Mouse (Mus musculus) common myeloid progenitor, adult 5-6 weeks (primary cell): ENCODE results near the gene Rara. TPM values are rescaled to one million over a fixed set of nuclear protein-coding genes. Genes with fewer than 3 reads are reported as not detected.
A peak's percentile ranks its signal among the peaks of the same experiment; 100 is the strongest.

Experiments used
- ATAC-seq: replicated peaks from 2 replicates; pipeline ENCODE4 v1.8.0; 2016; ENCODE audit warnings: low read depth, mild to moderate bottlenecking, moderate TSS enrichment, inconsistent platforms; ENCODE audit not compliant: poor library complexity, severe bottlenecking
- total RNA-seq: library from RNA; stranded (forward); fragments of 200-1000, 187-1606 nt; gene quantifications from 2 replicates; pipeline ENCODE4 v1.2.3, GENCODE M21; 2017

Rara gene
- total RNA-seq, 1 experiment from 2014 or later = 5.6 TPM

DNA sequence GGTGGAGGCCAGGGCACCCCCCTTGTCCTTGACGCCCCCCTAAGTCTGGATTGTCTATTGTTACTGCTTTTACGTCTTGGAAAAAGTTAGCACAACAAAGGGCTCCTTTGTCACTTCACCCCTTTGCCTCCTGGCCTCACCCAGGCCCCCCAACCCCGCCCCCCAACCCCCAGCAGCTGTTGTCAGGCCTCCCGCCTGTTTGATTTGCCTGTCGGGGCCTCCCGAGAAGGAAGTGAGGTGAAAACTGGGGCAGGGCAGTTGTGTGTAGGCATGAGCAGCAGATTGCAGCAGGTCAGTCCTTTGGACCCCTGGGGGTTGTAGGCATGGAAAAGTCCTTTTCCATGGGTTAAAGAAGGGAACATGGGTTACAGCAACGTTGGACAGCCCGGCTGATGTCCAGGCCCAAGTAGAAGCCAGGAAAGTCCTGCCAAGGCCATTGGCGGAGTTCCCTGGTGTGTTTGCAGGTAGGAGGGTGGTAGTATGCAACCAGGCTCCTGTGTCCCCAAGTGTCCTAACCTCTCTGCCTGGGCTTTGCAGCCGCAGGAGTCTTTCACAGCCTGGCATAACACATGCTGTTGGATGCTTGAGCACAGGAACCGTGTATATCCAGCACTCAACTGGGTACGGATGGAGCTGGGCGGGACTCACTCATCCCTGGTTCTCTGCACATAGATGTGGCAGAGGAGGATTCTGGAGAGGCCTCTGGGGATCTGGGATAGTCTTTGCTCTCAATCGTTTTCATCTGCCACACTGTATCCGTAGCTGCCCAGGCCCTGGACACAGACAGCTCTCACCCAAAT is 37.2 kb downstream of the Rara start:
- no peak for ATAC-seq

DNA sequence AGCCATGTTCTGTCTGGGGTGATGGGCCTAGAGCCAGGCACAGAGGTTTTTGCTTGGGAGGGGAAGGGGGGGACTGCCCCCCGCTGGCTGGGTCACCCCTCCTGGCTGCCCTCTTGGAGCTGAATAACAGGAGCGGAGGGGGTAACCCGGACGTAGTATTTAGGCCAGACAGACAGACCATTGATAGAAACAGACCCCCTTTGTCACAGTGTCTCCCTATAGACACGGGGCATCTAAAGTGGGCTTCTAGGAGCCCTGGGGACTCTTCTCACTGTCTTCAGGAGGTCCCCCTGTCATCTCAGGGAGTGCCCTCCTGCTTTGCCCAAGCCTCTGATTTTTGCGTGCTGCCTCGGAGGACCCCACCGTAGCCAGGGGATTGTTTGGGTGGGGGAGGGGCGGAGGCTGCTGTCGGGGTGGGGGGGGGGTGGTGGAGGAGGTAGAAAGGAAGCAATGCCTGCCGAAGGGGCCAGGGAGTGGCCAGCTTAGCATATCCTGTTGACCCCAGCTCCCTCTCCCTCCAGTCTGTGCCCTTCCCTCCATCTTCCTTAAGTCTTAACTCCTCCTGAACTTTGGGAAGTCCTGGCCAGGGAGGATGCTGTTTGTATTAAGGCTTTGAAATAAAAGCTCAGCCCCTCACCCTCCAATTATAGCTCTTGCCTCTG is 37.9 kb downstream of the Rara start:
- no peak for ATAC-seq

DNA sequence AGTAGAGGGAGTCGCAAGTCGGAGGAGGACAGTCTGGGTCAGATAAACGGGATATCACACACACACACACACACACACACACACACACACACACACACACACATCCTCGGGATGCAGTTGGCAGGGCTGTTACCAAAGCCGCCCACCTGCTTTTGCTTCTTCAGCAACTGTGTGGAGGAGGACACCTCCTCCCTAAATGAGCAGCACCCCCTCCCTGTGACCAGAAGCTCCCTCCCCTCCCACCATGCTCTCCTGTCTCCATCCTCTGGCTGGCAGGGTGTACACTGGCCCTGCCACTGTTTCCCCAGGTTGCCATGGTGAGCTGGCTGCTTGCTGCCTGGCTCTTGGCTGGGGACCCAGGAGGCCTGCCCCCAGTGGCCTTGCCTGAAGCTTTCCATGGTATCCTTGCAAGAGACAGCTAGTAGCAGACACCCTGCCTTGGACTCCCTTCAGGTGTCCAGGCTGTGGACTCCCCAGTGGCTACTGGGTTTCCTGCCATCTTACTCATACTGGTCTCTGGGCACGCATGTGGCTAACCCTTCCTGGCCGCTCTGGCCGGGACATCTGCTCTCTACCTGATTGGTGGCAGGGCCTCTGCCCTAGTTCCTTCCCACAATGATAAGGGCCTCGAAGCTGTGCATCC is 39.0 kb downstream of the Rara start:
- ATAC-seq = no peak

DNA sequence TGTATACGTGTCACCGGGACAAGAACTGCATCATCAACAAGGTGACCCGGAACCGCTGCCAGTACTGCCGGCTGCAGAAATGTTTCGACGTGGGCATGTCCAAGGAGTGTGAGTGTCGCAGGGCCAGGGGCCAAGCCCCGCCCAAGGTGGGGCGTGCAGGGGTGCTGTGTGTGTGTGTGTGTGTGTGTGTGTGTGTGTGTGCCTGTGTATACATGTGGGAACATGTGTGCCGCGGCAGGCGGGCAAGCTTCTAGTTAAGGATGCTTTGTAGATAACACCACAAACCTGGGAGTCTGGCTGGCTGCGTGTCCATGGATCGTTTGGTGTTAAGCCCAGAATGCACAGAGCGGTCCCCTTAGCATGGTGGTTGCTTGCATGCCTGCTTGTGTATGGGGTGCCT is 40.5 kb downstream of the Rara start:
- ATAC-seq = no peak

DNA sequence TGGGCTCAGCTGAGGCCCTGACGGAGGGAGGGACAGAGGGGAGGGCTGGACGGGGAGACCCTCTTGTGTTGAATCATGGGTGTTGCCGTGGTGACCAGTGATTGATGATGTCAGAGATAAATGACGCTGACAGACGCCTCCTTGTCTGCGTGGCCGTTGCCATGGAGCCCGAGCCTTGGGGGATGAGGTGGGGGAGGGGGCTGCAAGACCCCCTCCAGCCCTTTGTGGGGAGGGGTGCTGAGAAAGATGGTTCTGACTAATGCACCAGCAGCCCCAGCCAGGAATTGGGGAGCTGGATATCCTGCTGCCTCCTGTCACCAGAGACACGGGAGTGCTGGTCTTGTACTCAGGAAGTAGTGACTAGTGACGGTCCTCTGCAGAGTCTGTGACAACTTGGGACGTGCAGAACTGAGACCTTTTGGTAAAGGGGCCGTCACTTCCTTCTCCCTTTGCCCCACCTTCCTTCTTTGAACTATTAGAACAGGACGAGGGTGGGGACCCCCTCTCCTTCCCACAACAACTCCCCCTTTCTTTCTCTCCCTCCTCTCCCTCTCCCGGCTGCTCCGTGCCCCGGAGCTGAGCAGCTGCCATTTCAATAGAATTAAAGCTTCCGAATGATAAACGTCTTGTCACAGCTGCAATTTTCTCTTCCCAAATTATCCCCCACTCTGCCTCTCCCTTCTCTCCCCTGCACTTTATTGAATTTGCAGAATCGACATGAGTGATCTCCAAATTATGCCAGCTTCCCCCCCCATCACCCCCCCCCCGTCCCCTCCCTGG is 41.3 kb downstream of the Rara start:
- ATAC-seq = peak; percentile 45

DNA sequence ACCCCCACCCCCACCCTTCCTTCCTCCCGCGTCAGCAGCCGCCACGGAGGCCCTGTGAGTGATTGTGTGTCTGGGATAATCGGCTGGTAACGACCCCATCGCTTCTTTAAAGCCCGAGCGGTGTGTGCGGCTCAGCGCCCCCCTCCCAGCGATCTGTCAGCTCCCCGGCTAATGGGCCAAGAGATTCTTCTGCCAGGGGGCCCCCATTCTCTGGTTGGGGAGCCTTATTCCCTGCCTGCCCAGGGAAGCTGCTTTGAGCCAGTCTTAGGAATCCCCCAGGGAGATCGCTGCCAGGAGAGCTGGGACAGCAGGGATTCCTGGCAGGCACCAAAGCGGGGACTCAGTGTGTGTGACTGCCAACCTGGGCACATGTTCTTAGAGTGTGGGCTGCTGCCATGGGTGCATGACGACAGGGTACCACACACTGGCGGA is 41.9 kb downstream of the Rara start:
- ATAC-seq = no peak

DNA sequence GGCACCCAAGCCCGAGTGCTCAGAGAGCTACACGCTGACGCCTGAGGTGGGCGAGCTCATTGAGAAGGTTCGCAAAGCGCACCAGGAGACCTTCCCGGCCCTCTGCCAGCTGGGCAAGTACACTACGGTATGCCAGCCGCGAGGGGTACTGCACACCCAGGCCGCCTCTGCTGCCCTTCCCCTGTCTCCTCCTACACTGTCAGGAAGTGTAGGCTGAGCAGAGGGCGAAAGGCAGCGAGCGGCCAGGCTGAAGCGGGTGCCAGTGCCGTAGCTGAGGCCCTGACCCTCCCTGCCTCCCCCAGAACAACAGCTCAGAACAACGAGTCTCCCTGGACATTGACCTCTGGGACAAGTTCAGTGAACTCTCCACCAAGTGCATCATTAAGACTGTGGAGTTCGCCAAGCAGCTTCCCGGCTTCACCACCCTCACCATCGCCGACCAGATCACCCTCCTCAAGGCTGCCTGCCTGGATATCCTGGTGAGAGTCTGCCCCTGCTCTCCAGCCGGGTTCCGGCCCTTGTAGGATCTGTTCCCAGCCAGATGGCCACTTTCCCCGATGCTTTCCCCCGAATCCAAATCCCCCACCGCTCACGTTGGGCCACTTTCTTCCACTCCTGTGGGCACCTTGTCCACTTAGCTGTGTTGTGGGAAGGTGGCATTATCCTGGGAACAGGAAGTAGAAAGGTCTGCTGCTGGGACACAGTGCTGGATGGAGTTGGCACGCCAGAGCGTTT is 42.7 kb downstream of the Rara start:
- ATAC-seq = no peak

DNA sequence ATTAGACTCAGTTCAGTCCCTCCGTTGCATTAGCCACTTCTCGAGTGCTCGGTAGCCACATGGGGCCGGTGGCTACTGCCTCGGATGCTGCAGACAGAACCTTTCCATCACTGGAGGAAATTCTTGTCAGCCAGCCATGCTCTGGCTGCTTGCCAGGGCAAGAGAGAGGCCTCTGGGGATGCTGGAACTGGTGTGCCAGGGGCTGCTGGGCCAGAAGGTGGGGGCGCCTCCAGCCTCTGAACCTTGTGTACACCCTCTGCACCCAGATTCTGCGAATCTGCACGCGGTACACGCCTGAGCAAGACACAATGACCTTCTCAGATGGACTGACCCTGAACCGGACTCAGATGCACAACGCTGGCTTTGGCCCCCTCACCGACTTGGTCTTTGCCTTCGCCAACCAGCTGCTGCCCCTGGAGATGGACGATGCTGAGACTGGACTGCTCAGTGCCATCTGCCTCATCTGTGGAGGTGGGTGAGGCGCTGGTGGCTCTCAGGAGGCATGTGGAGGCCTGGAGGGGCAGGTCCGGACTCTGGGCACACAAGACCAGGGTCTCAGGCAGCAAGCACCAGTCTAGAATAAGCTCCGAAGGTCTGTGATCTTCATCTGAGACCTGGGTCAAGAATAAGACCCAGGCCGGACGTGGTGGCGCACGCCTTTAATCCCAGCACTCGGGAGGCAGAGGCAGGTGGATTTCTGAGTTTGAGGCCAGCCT is 43.9 kb downstream of the Rara start:
- ATAC-seq = no peak

DNA sequence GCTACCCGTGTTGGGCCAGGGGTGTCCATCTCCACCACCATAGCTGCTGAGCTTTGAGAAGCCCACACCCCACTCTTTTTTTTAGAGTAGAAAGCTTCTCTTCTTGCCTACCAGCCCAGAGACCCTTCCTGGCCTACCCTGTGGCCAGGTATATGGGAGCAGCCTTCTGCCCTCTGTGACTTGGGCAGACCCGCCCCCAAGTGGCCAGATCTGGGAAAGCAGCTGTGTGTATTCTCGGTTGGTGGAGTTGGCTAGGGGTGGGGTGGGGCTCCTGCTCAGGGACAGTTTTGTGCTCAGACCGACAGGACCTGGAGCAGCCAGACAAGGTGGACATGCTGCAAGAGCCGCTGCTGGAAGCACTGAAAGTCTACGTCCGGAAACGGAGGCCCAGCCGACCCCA is 44.6 kb downstream of the Rara start:
- peak; percentile 72 for ATAC-seq

DNA sequence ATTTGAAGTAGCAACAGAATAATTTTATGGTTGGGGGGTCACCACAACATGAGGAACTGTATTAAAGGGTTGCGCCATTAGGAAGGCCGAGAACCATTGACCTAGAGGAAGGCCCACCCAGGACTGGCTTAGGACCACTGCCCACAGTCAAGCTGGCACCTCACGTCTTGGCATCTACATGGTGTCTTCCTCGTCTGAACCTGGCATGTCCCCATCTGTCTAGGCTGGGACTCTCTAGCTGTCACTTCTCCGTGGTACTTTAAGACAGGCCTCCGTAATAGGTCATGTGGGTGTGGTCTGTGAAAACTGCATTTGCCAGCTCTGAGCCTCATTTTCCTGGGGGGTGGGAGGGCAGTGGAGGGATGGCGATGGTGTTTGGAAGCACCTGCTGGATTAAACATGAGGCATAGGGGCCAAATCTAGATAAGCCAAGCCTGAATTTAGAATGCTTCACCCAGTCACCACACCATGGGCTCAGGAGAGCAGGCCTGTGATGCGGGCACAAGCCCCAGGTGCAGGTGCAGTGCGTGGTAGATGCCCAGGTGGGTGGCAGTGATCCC is 45.3 kb downstream of the Rara start:
- no peak for ATAC-seq

DNA sequence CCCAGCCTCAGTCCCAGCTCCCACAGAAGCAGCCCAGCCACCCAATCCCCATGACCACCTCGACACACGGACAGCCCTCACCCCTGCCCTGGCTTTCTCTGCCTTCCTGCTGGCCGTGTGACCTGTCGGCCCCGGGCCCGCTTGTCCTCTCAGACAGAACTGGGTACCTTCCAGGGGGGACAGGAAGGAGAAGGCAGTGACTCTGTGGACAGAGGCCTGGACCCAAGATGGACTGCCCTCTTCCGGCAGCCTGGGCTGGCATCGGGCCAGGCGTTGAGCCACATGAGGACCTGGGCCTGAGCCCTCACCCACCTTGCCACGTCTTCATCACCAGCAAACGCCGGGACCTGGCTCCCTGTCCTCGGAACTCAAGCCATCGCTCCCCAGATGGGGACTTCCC is 46.0 kb downstream of the Rara start:
- ATAC-seq = no peak

DNA sequence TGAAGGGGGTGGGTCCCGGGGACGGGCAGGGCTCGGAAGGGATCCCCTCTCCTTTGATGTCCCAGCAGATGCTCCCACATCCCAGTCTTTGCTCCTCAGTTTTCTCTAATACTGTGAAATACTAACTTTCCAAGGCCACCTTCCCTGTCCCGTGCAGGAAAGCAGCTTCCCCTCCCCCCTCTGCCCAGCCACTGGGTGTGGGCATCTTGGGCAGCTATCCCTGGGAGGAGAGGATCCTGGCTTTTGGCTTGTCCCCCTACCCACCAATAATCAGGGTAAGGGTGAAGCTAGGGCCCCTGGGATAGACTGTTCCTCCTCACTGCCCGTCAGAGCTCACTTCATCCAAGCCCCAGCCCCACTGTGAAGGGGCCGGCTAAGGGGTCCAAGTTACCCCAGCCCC is 46.6 kb downstream of the Rara start:
- no peak for ATAC-seq

DNA sequence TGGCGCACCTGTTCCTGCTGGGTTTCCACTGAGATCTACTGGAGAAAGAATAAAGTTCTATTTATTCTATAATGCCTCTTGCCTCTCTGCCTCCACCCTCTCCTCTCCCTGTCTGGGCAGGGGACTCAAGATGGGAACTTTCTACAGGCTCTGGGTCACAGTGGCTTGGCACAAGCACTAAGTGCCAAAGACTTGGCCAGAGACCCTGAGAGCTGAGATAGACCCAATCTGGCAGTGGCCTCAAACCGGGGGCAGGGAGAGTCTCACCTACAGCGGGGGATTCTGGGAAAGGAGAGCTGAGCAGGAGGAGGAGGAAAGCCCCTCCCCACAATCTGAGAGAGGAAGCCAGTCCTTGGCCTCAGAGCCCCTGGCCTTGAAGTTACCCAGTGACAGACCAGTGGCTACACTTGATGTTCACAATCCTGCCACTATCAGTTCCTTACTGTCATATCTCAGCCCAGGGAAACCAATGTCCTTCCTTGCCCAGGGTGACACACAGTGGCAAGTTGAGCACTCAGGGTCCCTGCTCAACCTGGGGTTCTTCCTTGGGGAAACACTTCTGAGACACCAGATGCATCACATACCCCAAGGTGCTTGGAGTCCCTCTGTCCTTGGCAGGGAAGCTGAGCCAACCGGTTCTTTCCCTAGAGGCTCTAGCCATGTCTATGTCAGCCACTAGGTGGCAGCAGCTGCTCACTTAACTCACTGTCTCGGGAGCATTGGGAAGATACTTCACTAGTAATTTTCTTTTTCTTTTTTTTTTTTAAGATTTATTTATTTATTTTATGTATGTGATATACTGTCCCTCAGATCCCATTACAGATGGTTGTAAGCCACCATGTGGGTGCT is 47.5 kb downstream of the Rara start:
- ATAC-seq = peak; percentile 63

DNA sequence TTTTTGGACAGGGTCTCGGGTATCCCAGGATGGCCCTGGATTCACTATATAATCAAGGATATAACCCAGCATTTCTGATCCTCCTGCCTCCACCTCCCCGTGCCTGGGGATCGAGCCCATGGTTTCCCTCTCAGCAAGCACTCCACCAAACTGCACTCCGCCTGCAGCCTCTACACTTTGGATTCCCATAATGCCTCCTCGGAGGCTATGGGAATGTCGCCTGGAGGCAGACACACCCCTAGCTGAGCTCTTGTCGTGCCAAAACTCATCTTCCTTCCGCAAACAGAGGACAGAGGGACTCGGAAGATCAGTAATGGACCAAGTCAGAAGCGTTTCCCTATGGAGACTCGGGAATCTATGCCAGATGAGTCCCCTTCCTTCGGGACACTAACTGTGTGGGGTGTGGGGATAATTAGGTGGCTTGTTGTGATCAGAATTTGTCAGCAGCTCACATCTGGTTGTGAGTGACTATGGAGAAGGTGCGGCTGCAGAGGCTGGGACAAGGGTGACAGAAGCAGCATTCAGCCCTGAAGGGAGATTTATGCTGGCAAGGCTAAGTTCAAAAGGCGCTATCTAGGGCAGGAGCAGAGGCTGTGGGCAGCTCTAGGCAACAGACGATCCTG is 51.0 kb downstream of the Rara start:
- no peak for ATAC-seq

DNA sequence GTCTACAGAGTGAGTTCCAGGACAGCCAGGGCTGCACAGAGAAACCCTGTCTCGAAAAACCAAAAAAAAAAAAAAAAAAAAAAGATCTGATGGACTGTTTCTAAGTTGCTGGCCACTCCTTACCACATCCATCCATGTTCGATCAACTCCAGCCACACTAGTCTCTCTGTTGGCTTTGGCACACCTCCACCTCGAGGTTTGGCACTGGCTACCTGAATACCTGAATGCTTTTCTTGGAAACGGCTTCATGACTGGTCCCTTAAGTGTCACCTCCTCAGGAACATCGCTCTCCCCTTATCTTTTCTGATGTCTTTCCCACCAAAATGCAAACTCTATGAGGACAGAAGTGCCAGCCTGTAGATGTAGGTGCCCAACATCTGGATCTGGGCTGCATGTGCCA is 51.7 kb downstream of the Rara start:
- no peak for ATAC-seq

DNA sequence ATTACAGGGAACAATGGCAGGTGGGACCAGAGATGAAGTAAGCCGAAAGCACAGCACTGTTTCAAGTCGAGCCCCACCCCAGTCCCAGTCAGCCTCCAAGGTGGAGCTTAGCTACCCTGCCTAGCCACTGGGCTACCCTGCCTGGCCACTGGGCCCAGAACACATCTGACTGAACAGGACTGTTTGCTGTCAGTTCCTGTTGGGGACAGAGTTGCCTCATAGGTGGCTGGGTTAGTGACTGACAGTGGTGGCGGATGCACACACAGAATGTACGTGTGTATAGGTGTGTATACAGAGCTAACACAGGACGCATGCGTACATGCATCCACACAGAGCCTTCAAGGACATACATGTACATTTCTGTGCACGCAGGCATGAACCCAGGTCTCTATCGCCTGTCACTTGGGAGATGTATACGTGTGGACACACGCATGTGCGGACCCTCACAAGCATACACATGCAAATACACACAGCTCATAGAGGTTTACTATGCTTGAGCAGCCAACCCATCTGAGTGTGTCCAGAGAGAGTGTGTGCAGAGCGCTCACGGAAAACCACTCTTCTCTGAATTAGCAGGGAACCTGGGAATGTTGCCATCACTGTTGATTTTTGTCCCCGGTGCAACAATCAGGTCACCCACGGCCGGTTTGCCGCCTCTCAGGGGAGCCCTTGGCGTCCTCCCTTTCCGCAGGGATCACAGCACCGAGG is 53.8 kb downstream of the Rara start:
- no peak for ATAC-seq
